Mouse (Mus musculus) liver, embryonic 14.5 days (tissue): ENCODE measurements around the gene Selenbp2.
"Not testable (repeated sequence)": the region's sequence is repeated elsewhere in the genome, so short reads cannot be mapped to it uniquely, and the experiment has no call there.

Source experiments
- CTCF ChIP-seq: IDR thresholded peaks from 2 replicates; pipeline ENCODE4 v1.5.1; 2016; ENCODE audit warnings: antibody characterized with exemption, low read depth, control low read depth
- EP300 ChIP-seq: IDR thresholded peaks from 2 replicates; pipeline ENCODE4 v1.6.1; 2016; ENCODE audit warnings: antibody characterized with exemption, low read depth

GRCm38 (mm10) chr3:94703364-94703763 is 10.0 kb downstream of the Selenbp2 start:
- TF ChIP-seq CTCF = peak; percentile 85
- not testable (repeated sequence) for TF ChIP-seq EP300
